Mouse (Mus musculus) liver, embryonic 16.5 days (tissue): Measurements from ENCODE around the gene Safb. TPM values are rescaled to one million over a fixed set of nuclear protein-coding genes. Genes with fewer than 3 reads are reported as not detected.
"Not testable (repeated sequence)": the region's sequence is repeated elsewhere in the genome, so short reads cannot be mapped to it uniquely, and the experiment has no call there.

Source experiments
- ATAC-seq: fragments of 200-750 bp; cut with Nextera tagmentation; 2 replicates; pipeline ENCODE4 v1.8.0; 2017; ENCODE audit warnings: low read depth, mild to moderate bottlenecking, moderate number of reproducible peaks, moderate library complexity
- H3K27ac ChIP-seq: fragments of 300-500 bp; sonication (generic); 2 replicates; pipeline ENCODE4 v1.5.1; 2014; ENCODE audit warnings: mild to moderate bottlenecking, low read length
- H3K27me3 ChIP-seq: fragments of 300-500 bp; sonication (generic); 2 replicates; pipeline ENCODE4 v1.6.1; 2014; ENCODE audit warnings: low read depth, low read length, mixed read lengths; ENCODE audit not compliant: control insufficient read depth, insufficient read depth
- H3K36me3 ChIP-seq: fragments of 300-500 bp; sonication (generic); 2 replicates; pipeline ENCODE4 v1.6.1; 2014; ENCODE audit warnings: mild to moderate bottlenecking; ENCODE audit not compliant: control insufficient read depth, insufficient read depth
- H3K4me1 ChIP-seq: fragments of 300-500 bp; sonication (generic); 2 replicates; pipeline ENCODE4 v1.6.1; 2014; ENCODE audit warnings: low read depth, low read length, mixed read lengths; ENCODE audit not compliant: control insufficient read depth
- H3K4me2 ChIP-seq: fragments of 300-500 bp; sonication (generic); 2 replicates; pipeline ENCODE4 v1.6.1; 2014; ENCODE audit warnings: low read depth, low read length, mixed read lengths
- H3K4me3 ChIP-seq: fragments of 300-500 bp; sonication (generic); 2 replicates; pipeline ENCODE4 v1.5.1; 2014; ENCODE audit warnings: low read depth, mild to moderate bottlenecking, low read length
- H3K9ac ChIP-seq: fragments of 300-500 bp; sonication (generic); 2 replicates; pipeline ENCODE4 v1.6.1; 2014; ENCODE audit warnings: low read depth, low read length
- H3K9me3 ChIP-seq: fragments of 300-500 bp; sonication (generic); replicated peaks from 2 replicates; pipeline ENCODE4 v1.6.1; 2016; ENCODE audit warnings: low read length; ENCODE audit not compliant: control insufficient read depth
- WGBS: fragments of 180-500 bp; shearing (Covaris S2); extraction: QIAGEN DNeasy Blood & Tissue Kit; methylation state at CpG from one replicate; pipeline ENCODE4 v1.1.7; 2014; ENCODE audit not compliant: insufficient replicate concordance; 5-methylcytosine and 5-hydroxymethylcytosine counted together
- polyA plus RNA-seq: library from polyadenylated mRNA; unstranded; fragments of >200 nt; fragmentation: Nextera tagmentation; extraction: Ambion mirVana; gene quantifications from 2 replicates; pipeline ENCODE4 v1.2.1, GENCODE M21; 2015

Gene Safb
- polyA plus RNA-seq, 1 experiment from 2014 or later = 38.7 TPM

DNA sequence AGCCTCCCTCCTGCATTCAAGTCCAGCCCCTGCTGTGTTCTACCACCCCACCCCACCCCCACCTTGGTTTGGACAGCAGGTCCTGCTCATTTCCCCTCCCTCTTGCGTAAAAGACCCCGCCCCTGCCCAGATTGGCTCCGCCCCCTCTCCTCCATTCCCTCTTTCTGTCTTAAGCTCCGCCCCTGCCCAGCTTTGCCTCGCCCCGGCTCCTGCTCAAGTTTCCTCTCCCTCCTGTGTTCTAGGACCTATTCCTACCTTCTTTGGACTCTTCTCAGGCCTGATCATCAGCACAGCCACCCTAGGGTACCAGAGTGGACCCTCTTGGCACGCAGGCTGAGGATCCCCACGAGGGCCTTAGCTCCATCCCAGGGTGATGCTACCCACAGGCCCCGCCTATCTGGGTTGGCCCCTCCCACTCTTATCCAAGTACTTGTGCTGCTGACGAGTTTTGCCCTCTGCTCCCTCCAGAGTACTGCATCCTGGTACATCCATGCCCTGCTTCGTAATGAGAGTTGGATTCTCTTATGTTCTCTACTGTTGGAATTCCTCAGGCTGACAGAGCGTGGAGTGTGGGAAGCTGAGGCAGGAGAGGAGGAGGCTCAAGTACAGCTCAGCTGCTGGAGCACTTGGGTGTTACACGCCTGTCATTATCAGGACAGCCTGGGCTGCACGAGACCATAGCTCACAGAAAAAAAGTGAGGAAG is 27.4 kb downstream of the Safb start:
- H3K27me3 ChIP-seq = no peaks in the 10 kb centered on the region
- peak; percentile 19 for ATAC-seq
- no peaks in the 10 kb centered on the region for H3K9me3 ChIP-seq
- peak overlapping the region; percentile 53 for H3K4me2 ChIP-seq
- H3K4me1 ChIP-seq = peaks cover 48% of the 10 kb centered on the region
- peak overlapping the region; percentile 83 for H3K27ac ChIP-seq
- no peak overlapping the region for H3K9ac ChIP-seq
- peaks cover 12% of the 10 kb centered on the region for H3K36me3 ChIP-seq
- peak overlapping the region; percentile 43 for H3K4me3 ChIP-seq
- 7% methylated on average over 14 of the region's 14 CpGs for WGBS

DNA sequence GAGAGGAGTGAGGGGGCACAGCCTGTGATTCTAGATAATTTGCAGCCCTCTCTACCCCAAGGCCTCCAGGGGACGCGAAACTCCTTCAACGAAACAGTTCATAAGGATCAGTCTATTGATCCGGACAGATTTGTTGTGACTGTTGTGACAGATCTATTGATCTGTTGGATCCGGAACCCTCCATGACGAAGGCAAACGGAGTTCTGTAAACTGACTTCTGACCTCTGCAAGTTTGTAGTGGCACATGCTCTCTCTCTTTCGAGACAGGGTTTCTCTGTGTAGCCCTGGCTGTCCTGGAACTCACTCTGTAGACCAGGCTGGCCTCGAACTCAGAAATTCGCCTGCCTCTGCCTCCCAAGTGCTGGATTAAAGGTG is 27.9 kb downstream of the Safb start:
- peak; percentile 4; the same call in 1 of the 2 replicates for ATAC-seq
- Histone ChIP-seq H3K4me1 (peaks cover 48% of the 10 kb centered on the region), H3K36me3 (peaks cover 13% of the 10 kb centered on the region), H3K4me2 (peak overlapping the region; percentile 53), H3K27ac (peak overlapping the region; percentile 83)
- H3K9ac ChIP-seq, H3K4me3 ChIP-seq, H3K27me3 ChIP-seq, H3K9me3 ChIP-seq: not testable (repeated sequence)
- WGBS = 52% methylated on average over 10 of the region's 10 CpGs

DNA sequence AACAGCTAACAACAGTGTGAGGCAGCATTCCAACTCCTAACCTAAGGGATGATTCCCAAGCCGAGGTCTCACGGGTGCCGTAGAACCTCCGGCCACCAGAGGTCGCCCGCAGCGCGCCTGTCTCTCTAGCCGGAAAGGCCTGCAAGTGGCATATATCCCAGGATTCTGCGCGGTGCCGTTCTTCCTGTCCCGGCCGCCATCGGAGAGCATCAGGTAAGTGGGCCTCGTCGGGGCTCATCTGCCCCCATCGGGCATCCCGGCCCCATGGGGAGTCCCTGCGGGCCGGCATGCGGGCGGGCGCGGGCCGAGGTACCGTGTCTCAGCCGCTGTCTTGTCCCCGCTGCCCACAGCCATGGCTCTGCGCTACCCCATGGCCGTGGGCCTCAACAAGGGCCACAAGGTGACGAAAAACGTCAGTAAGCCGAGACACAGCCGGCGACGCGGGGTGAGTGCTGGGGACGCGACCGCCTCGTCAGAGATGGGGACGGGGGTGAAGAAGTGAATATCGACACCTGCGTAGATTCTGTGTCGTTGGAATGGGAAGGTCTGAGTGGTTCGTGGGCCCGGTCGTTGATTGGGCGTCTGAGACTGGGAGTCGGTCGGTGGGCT is 28.7 kb downstream of the Safb start, which contains the start of gene Rpl36:
Gene Rpl36 (plus strand): TSS at position 181 of the 609 bp plus-strand sequence.
- Histone ChIP-seq H3K9me3 (no peaks in the 10 kb centered on the region), H3K36me3 (peaks cover 21% of the 10 kb centered on the region), H3K4me3 (peak within 1 kb of the TSS; percentile 80), H3K4me2 (peak within 1 kb of the TSS; percentile 75), H3K9ac (peak within 1 kb of the TSS; percentile 75), H3K27ac (peak within 1 kb of the TSS; percentile 83), H3K4me1 (peaks cover 44% of the 10 kb centered on the region), H3K27me3 (no peaks in the 10 kb centered on the region)
- WGBS = under 1% methylated on average over 52 of the region's 52 CpGs
- peak; percentile 58 for ATAC-seq

DNA sequence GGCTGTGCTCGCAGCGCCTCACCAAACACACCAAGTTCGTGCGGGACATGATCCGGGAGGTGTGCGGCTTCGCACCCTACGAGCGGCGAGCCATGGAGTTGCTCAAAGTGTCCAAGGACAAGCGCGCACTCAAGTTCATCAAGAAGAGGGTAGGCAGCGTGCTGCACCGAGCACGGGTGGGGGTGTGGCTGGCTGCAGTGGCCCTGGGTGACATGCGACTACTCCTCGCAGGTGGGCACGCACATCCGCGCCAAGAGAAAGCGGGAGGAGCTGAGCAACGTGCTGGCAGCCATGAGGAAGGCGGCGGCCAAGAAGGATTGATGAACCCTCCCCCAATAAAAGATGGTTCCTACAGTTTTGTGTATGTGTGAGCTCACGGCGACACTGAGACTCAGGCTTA is 29.3 kb downstream of the Safb start:
- not testable (repeated sequence) for ATAC-seq, H3K27me3 ChIP-seq, H3K9me3 ChIP-seq
- under 1% methylated on average over 26 of the region's 26 CpGs for WGBS
- peak overlapping the region; percentile 75 for H3K9ac ChIP-seq
- peak overlapping the region; percentile 83; the same call in 1 of the 2 replicates for H3K27ac ChIP-seq
- H3K4me2 ChIP-seq = peak overlapping the region; percentile 75
- H3K4me3 ChIP-seq = peak overlapping the region; percentile 80
- peaks cover 26% of the 10 kb centered on the region for H3K36me3 ChIP-seq
- H3K4me1 ChIP-seq = peaks cover 39% of the 10 kb centered on the region

DNA sequence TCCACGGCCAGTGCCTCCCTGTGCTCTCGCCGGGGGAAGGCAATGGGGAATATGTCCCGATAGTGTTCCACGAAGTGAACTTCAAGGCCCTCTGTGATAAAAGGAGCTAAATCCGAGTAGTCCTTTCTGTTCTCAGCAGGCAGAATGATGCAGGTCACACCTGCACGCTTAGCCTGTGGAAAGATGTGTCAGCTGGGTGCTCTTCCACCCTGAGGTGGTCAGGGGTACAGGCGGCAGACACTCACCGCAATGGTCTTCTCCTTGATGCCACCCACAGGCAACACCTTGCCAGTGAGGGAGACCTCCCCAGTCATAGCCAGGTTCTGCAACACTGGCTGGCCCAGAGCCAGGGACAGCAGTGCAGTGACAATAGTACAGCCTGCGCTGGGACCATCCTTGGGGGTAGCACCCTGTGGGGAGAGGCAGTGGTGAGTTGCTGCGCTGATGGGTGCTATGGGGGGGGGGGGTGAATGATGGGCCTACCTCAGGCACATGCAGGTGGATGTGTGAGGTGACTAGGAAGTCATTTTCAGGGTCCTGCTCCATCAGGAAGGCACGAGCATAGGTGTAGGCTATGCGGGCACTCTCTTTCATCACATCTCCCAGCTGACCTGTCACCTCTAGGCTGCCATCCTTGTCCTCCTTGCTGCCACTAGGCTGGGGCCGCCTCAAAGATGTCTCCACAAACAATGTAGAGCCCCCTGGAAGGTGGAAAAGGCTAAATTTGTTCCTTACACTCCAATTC is 29.9 kb downstream of the Safb start:
- peak overlapping the region; percentile 2; the same call in 1 of the 2 replicates for H3K27ac ChIP-seq
- H3K4me3 ChIP-seq = peak overlapping the region; percentile 80
- H3K9ac ChIP-seq = peak overlapping the region; percentile 75
- peak overlapping the region; percentile 75 for H3K4me2 ChIP-seq
- WGBS = 21% methylated on average over 14 of the region's 14 CpGs
- no peak for ATAC-seq
- no peaks in the 10 kb centered on the region for H3K27me3 ChIP-seq
- peaks cover 39% of the 10 kb centered on the region for H3K4me1 ChIP-seq
- peaks cover 31% of the 10 kb centered on the region for H3K36me3 ChIP-seq
- H3K9me3 ChIP-seq = no peaks in the 10 kb centered on the region

DNA sequence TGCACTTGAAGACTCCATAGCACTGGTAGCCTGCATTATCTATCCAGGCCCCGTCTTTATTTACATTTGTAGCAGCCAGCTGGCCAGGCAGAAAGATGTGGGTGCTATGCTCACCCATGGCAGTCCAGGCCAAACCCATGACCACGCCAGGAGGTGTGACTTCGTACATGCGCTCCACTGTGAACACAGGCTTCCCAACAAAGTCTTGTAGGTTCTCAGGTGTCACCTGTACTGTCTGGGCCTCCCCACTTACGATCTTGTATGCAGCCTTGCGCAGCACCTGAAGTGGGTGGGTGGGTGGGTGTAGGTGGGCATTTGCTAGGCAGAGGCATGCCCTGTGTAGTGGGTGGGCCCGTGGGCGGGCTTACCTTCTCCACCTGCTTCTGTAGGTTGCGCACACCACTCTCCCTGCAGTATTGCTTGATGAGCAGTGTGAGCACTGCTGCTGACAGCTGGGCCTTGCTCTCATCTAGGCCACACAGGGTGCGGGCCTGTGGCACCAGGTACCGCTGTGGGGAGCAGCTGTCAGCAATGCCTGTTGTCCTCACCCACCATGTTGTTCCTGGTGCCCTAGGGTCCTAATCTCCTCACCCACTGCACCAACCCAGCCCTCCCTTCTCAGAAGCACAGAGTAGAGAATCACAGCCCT is 30.6 kb downstream of the Safb start:
- Histone ChIP-seq H3K27ac (no peak overlapping the region), H3K9me3 (no peaks in the 10 kb centered on the region), H3K4me1 (peaks cover 35% of the 10 kb centered on the region), H3K9ac (peak overlapping the region; percentile 75; the same call in 1 of the 2 replicates), H3K4me2 (peak overlapping the region; percentile 75), H3K4me3 (peak overlapping the region; percentile 80; the same call in 1 of the 2 replicates), H3K36me3 (peaks cover 38% of the 10 kb centered on the region), H3K27me3 (no peaks in the 10 kb centered on the region)
- ATAC-seq = no peak
- 66% methylated on average over 11 of the region's 11 CpGs for WGBS

DNA sequence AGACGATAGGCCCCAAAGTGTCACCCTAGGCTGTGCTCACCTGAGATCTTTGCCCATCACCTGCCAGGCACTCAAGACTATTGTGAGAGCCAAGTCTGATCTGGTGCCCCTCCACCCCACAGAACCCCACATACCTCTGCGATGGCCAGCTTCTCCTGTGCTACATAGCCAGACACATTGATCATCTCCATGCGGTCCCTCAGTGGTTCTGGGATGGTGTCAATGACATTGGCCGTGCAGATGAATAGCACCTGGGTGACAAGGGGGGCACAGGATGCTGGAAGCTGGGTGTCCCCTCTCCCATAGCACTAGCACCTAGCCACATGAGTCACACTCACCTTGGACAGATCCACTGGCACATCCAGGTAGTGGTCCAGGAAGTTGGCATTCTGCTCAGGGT is 31.2 kb downstream of the Safb start:
- peaks cover 43% of the 10 kb centered on the region for H3K36me3 ChIP-seq
- H3K4me3 ChIP-seq = no peak overlapping the region
- ATAC-seq = no peak

DNA sequence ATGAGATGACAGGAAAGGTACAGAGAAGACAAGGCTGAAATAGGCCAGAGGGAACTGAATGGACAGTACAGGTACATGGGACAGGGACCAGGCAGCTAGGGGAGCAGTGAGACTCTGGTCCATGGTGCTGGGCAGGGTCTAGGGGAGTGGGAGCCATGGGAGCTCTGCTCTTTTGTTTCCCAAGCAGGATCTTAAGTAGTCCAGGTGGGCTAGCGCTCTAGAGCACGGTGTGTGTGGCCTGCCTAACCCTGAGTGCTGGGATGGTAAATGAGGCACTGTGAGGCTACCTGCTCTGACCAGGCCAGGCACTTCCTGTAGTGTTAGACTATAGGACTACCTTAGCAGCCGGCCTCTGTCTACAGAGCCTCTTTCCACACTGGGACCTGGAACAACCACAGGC is 32.1 kb downstream of the Safb start:
- peaks cover 21% of the 10 kb centered on the region for H3K4me1 ChIP-seq
- no peak overlapping the region for H3K4me2 ChIP-seq
- no peaks in the 10 kb centered on the region for H3K27me3 ChIP-seq
- peaks cover 45% of the 10 kb centered on the region for H3K36me3 ChIP-seq
- ATAC-seq = no peak
- no peak overlapping the region for H3K4me3 ChIP-seq
- H3K9ac ChIP-seq = no peak overlapping the region
- 72% methylated on average over 3 of the region's 3 CpGs for WGBS
- H3K27ac ChIP-seq = no peak overlapping the region
- H3K9me3 ChIP-seq = no peaks in the 10 kb centered on the region

More for the DNA sequence above, 31.2 kb downstream of the Safb start:
- H3K27me3 ChIP-seq = no peaks in the 10 kb centered on the region
- peaks cover 30% of the 10 kb centered on the region for H3K4me1 ChIP-seq
- H3K27ac ChIP-seq = no peak overlapping the region
- H3K9me3 ChIP-seq = no peaks in the 10 kb centered on the region
- 76% methylated on average over 4 of the region's 4 CpGs for WGBS
- H3K9ac ChIP-seq = no peak overlapping the region
- H3K4me2 ChIP-seq = no peak overlapping the region
